Mouse (Mus musculus) neural tube, embryonic 15.5 days (tissue): ENCODE data around the gene Fsip1. TPM values are rescaled to one million over a fixed set of nuclear protein-coding genes. Genes with fewer than 3 reads are reported as not detected.
"Not testable (repeated sequence)": the region's sequence is repeated elsewhere in the genome, so short reads cannot be mapped to it uniquely, and the experiment has no call there.

Experiments
- ATAC-seq: fragments of 200-750 bp; cut with Nextera tagmentation; 2 replicates; pipeline ENCODE4 v1.8.0; 2017; ENCODE audit warnings: mild to moderate bottlenecking, moderate TSS enrichment, moderate library complexity; ENCODE audit not compliant: low FRiP score
- H3K27ac ChIP-seq: fragments of 300-500 bp; sonication (generic); replicated peaks from 2 replicates; pipeline ENCODE4 v1.5.1; 2015; ENCODE audit warnings: mild to moderate bottlenecking, inconsistent platforms
- H3K27me3 ChIP-seq: fragments of 300-500 bp; sonication (generic); replicated peaks from 2 replicates; pipeline ENCODE4 v1.6.1; 2015; ENCODE audit warnings: inconsistent platforms
- H3K36me3 ChIP-seq: fragments of 300-500 bp; sonication (generic); 2 replicates; pipeline ENCODE4 v1.6.1; 2015; ENCODE audit warnings: inconsistent platforms
- H3K4me1 ChIP-seq: fragments of 300-500 bp; sonication (generic); 2 replicates; pipeline ENCODE4 v1.6.1; 2015; ENCODE audit warnings: inconsistent platforms
- H3K4me2 ChIP-seq: fragments of 300-500 bp; sonication (generic); 2 replicates; pipeline ENCODE4 v1.6.1; 2015; ENCODE audit warnings: inconsistent platforms, mild to moderate bottlenecking, moderate library complexity
- H3K4me3 ChIP-seq: fragments of 300-500 bp; sonication (generic); replicated peaks from 2 replicates; pipeline ENCODE4 v1.5.1; 2015; ENCODE audit warnings: mild to moderate bottlenecking, inconsistent platforms
- H3K9ac ChIP-seq: fragments of 300-500 bp; sonication (generic); replicated peaks from 2 replicates; pipeline ENCODE4 v1.6.1; 2015; ENCODE audit warnings: mild to moderate bottlenecking, inconsistent platforms
- H3K9me3 ChIP-seq: fragments of 300-500 bp; sonication (generic); replicated peaks from 2 replicates; pipeline ENCODE4 v1.6.1; 2016; ENCODE audit warnings: inconsistent platforms
- WGBS: fragments of 180-500 bp; shearing (Covaris S2); methylation state at CpG from one replicate; pipeline ENCODE4 v1.1.7; 2015; ENCODE audit warnings: mixed read lengths; 5-methylcytosine and 5-hydroxymethylcytosine counted together
- polyA plus RNA-seq: library from polyadenylated mRNA; unstranded; fragments of >200 nt; fragmentation: Nextera tagmentation; extraction: Ambion mirVana; gene quantifications from 2 replicates; pipeline ENCODE4 v1.2.1, GENCODE M21; 2015

The Fsip1 gene
- 2.1 and 2.3 TPM in 2 replicates for polyA plus RNA-seq

GRCm38 (mm10) chr2:118256621-118257053, at the start of gene Fsip1:
TSS of gene Fsip1 (minus strand) at chr2:118256966.
- no peak within 1 kb of the TSS for H3K27ac ChIP-seq

GRCm38 (mm10) chr2:118306522-118306895, 49.7 kb upstream of the Fsip1 start:
- H3K4me2 ChIP-seq, result no peak overlapping the region
- no peaks in the 10 kb centered on the region for H3K36me3 ChIP-seq
- no peak overlapping the region for H3K27ac ChIP-seq
- H3K9me3 ChIP-seq, result no peaks in the 10 kb centered on the region
- no peaks in the 10 kb centered on the region for H3K4me1 ChIP-seq
- no peak overlapping the region for H3K9ac ChIP-seq
- no peaks in the 10 kb centered on the region for H3K27me3 ChIP-seq
- WGBS, result 18% methylated on average over 3 of the region's 3 CpGs
- H3K4me3 ChIP-seq, result no peak overlapping the region
- no peak for ATAC-seq

More at GRCm38 (mm10) chr2:118256621-118257053, at the start of gene Fsip1:
- Histone ChIP-seq H3K4me3 (peak within 1 kb of the TSS; percentile 50), H3K36me3 (no peaks in the 10 kb centered on the region), H3K4me2 (peak within 1 kb of the TSS; percentile 73), H3K27me3 (0 out of 2 replicates have a peak, but pooled peaks cover 2% of the 10 kb centered on the region), H3K4me1 (peaks cover 6% of the 10 kb centered on the region), H3K9ac (peak within 1 kb of the TSS; percentile 40), H3K9me3 (no peaks in the 10 kb centered on the region)
- 1% methylated on average over 25 of the region's 25 CpGs for WGBS
- ATAC-seq, result peak; percentile 89

- no peak overlapping the region for H3K4me2 ChIP-seq
- H3K27ac ChIP-seq, result no peak overlapping the region
- no peaks in the 10 kb centered on the region for H3K36me3 ChIP-seq
- WGBS, result 79% methylated on average over 7 of the region's 7 CpGs
- no peak overlapping the region for H3K9ac ChIP-seq
- no peaks in the 10 kb centered on the region for H3K4me1 ChIP-seq
- H3K27me3 ChIP-seq, result no peaks in the 10 kb centered on the region
- ATAC-seq, result no peak
- H3K4me3 ChIP-seq, result no peak overlapping the region
- H3K9me3 ChIP-seq, result no peaks in the 10 kb centered on the region
Measured at GRCm38 (mm10) chr2:118305827-118306521, 49.2 kb upstream of the Fsip1 start.

- Histone ChIP-seq H3K4me2 (no peak overlapping the region), H3K27me3 (no peaks in the 10 kb centered on the region), H3K9ac (no peak overlapping the region), H3K27ac (no peak overlapping the region), H3K4me1 (no peaks in the 10 kb centered on the region), H3K36me3 (no peaks in the 10 kb centered on the region), H3K9me3 (no peaks in the 10 kb centered on the region), H3K4me3 (no peak overlapping the region)
- ATAC-seq, result no peak
- WGBS, result 52% methylated on average over 4 of the region's 4 CpGs
Measured at GRCm38 (mm10) chr2:118303456-118303855, 46.7 kb upstream of the Fsip1 start.

- no peak for ATAC-seq
- Histone ChIP-seq H3K9ac (no peak overlapping the region), H3K4me3 (no peak overlapping the region), H3K27me3 (no peaks in the 10 kb centered on the region), H3K4me2 (no peak overlapping the region), H3K27ac (no peak overlapping the region), H3K9me3 (no peaks in the 10 kb centered on the region), H3K4me1 (no peaks in the 10 kb centered on the region), H3K36me3 (no peaks in the 10 kb centered on the region)
- WGBS, result 89% methylated on average over 2 of the region's 2 CpGs
Measured at GRCm38 (mm10) chr2:118301656-118302055, 44.9 kb upstream of the Fsip1 start.

GRCm38 (mm10) chr2:118301041-118301545, 44.3 kb upstream of the Fsip1 start:
- H3K4me3 ChIP-seq, result no peak overlapping the region
- WGBS, result 69% methylated on average over 8 of the region's 8 CpGs
- H3K9me3 ChIP-seq, result no peaks in the 10 kb centered on the region
- no peak for ATAC-seq
- H3K4me2 ChIP-seq, result no peak overlapping the region
- no peak overlapping the region for H3K27ac ChIP-seq
- H3K27me3 ChIP-seq, result no peaks in the 10 kb centered on the region
- no peaks in the 10 kb centered on the region for H3K36me3 ChIP-seq
- H3K9ac ChIP-seq, result no peak overlapping the region
- no peaks in the 10 kb centered on the region for H3K4me1 ChIP-seq

- Histone ChIP-seq H3K9me3 (no peaks in the 10 kb centered on the region), H3K27ac (no peak overlapping the region), H3K9ac (no peak overlapping the region), H3K27me3 (no peaks in the 10 kb centered on the region), H3K36me3 (no peaks in the 10 kb centered on the region), H3K4me3 (no peak overlapping the region), H3K4me1 (0 out of 2 replicates have a peak, but pooled peaks cover 5% of the 10 kb centered on the region), H3K4me2 (no peak overlapping the region)
- 92% methylated on average over 2 of the region's 2 CpGs for WGBS
- ATAC-seq, result no peak
Measured at GRCm38 (mm10) chr2:118299981-118300380, 43.2 kb upstream of the Fsip1 start.

- H3K36me3 ChIP-seq, result no peaks in the 10 kb centered on the region
- WGBS, result 40% methylated on average over 4 of the region's 4 CpGs
- H3K4me3 ChIP-seq, result no peak overlapping the region
- H3K9me3 ChIP-seq, result no peaks in the 10 kb centered on the region
- ATAC-seq, result no peak
- H3K27me3 ChIP-seq, result no peaks in the 10 kb centered on the region
- 0 out of 2 replicates have a peak, but pooled peaks cover 5% of the 10 kb centered on the region for H3K4me1 ChIP-seq
- H3K4me2 ChIP-seq, result no peak overlapping the region
- H3K27ac ChIP-seq, result no peak overlapping the region
- no peak overlapping the region for H3K9ac ChIP-seq
Measured at GRCm38 (mm10) chr2:118298601-118299000, 41.8 kb upstream of the Fsip1 start.

GRCm38 (mm10) chr2:118297966-118298365, 41.2 kb upstream of the Fsip1 start:
- H3K27ac ChIP-seq, result no peak overlapping the region
- H3K4me3 ChIP-seq, result no peak overlapping the region
- no peak overlapping the region for H3K4me2 ChIP-seq
- no peak overlapping the region for H3K9ac ChIP-seq
- H3K4me1 ChIP-seq, result 0 out of 2 replicates have a peak, but pooled peaks cover 5% of the 10 kb centered on the region
- no peaks in the 10 kb centered on the region for H3K27me3 ChIP-seq
- WGBS, result 76% methylated on average over 2 of the region's 2 CpGs
- no peaks in the 10 kb centered on the region for H3K9me3 ChIP-seq
- H3K36me3 ChIP-seq, result no peaks in the 10 kb centered on the region
- no peak for ATAC-seq

- no peak overlapping the region for H3K4me2 ChIP-seq
- no peak overlapping the region for H3K9ac ChIP-seq
- WGBS, result 48% methylated on average over 7 of the region's 7 CpGs
- no peaks in the 10 kb centered on the region for H3K36me3 ChIP-seq
- H3K27ac ChIP-seq, result no peak overlapping the region
- no peaks in the 10 kb centered on the region for H3K9me3 ChIP-seq
- 0 out of 2 replicates have a peak, but pooled peaks cover 5% of the 10 kb centered on the region for H3K4me1 ChIP-seq
- no peaks in the 10 kb centered on the region for H3K27me3 ChIP-seq
- no peak overlapping the region for H3K4me3 ChIP-seq
- no peak for ATAC-seq
Measured at GRCm38 (mm10) chr2:118295505-118295904, 38.7 kb upstream of the Fsip1 start.

GRCm38 (mm10) chr2:118293583-118293982, 36.8 kb upstream of the Fsip1 start:
- Histone ChIP-seq H3K4me3 (no peak overlapping the region), H3K9me3 (no peaks in the 10 kb centered on the region), H3K9ac (no peak overlapping the region), H3K36me3 (no peaks in the 10 kb centered on the region), H3K27me3 (no peaks in the 10 kb centered on the region), H3K4me1 (0 out of 2 replicates have a peak, but pooled peaks cover 5% of the 10 kb centered on the region), H3K4me2 (no peak overlapping the region), H3K27ac (no peak overlapping the region)
- WGBS, result 69% methylated on average over 5 of the region's 5 CpGs
- ATAC-seq, result no peak

- not testable (repeated sequence) for ATAC-seq, H3K36me3 ChIP-seq, H3K27me3 ChIP-seq
Measured at GRCm38 (mm10) chr2:118289066-118289460, 32.3 kb upstream of the Fsip1 start.

More at GRCm38 (mm10) chr2:118289066-118289460, 32.3 kb upstream of the Fsip1 start:
- 85% methylated on average over 7 of the region's 7 CpGs for WGBS
- H3K9me3 ChIP-seq, H3K9ac ChIP-seq, H3K4me3 ChIP-seq, H3K4me1 ChIP-seq, H3K27ac ChIP-seq, H3K4me2 ChIP-seq: not testable (repeated sequence)
